ENCODE assay signal across 13 mouse cellular contexts in the genomic region with DNA sequence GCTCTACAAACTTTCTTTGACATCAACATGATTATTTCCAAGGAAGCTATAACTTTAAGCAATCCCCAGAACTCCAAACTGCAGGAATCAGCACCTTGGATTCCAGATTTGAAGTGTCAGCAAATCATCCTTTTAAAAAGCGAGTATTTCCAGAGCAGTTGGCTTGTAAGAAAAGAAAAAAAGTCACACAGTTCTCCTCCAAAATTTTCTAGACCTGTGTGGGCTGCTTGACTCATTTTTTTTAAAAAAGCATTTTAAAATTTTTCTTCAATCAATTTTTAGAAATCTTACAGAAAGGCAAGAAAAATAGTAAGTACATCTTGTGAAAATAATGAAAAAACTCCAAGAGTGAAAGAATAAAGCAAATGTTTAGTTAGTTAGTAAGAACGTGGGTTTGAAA.
"Had no signal": no experiment of that assay in that cellular context is flagged by ENCODE, and none has a peak within 500 bp of the region (broad histone marks: within the 10 kb centered on the region; RNA-seq: fewer than 3 reads in every experiment).

No protein-coding gene starts in this region.

- ATAC-seq: midbrain, embryonic 16.5 days had no signal

- DNase-seq: lung, adult 18-20 months; lung, embryonic 14.5 days; lung, postnatal 10 days; lung, postnatal 4 days; midbrain, embryonic 14.5 days; retina, postnatal 1 day; right cerebral cortex, postnatal 25 days; right cerebral cortex, postnatal 4 days; spleen, adult 18-20 months; thymus, adult 18-20 months; thymus, postnatal 14 days; thymus, postnatal 36 days had no signal
